Mouse (Mus musculus) T-helper 17 cell (primary cell): ENCODE data around the gene Cnst.

Experiments
- in situ Hi-C, 2 experiments: fragments of 300-600 bp; cut with MboI, MseI; formaldehyde crosslinking; loops; 1 replicate in 1 of 2; 2 replicates in 1 of 2; pipeline ENCODE4 v1.15.1; 2025; ENCODE audit warnings: high pct_unique_total_duplicates in 2 of 2

Gene Cnst

GRCm38 (mm10) chr1:179553197-179553948 is 7.2 kb downstream of the Cnst start:
- in situ Hi-C loops: no loop called here

GRCm38 (mm10) chr1:179553949-179554347 is 7.8 kb downstream of the Cnst start:
- in situ Hi-C loops: no loop called here

GRCm38 (mm10) chr1:179556921-179557320 is 10.8 kb downstream of the Cnst start:
- in situ Hi-C loops: no loop called here

- in situ Hi-C loops: no loop called here
These were observed 13.4 kb downstream of the Cnst start for GRCm38 (mm10) chr1:179559446-179560194.

- in situ Hi-C loops: no loop called here
These were observed 14.8 kb downstream of the Cnst start for GRCm38 (mm10) chr1:179560845-179561430.

GRCm38 (mm10) chr1:179563211-179563610 is 17.0 kb downstream of the Cnst start:
- in situ Hi-C loops: no loop called here

GRCm38 (mm10) chr1:179563926-179564325 is 17.8 kb downstream of the Cnst start:
- in situ Hi-C loops: no loop called here

- in situ Hi-C loops: no loop called here
These were observed 21.4 kb downstream of the Cnst start for GRCm38 (mm10) chr1:179567558-179567957.

- in situ Hi-C loops: no loop called here
These were observed 22.7 kb downstream of the Cnst start for GRCm38 (mm10) chr1:179568690-179569398.

- in situ Hi-C loops: no loop called here
These were observed 24.3 kb downstream of the Cnst start for GRCm38 (mm10) chr1:179570482-179570881.

- in situ Hi-C loops: no loop called here
These were observed 25.5 kb downstream of the Cnst start for GRCm38 (mm10) chr1:179571686-179572085.

GRCm38 (mm10) chr1:179573650-179574206 is 27.6 kb downstream of the Cnst start:
- in situ Hi-C loops: no loop called here

GRCm38 (mm10) chr1:179578625-179579024 is 32.5 kb downstream of the Cnst start:
- in situ Hi-C loops: no loop called here

- in situ Hi-C loops: no loop called here
These were observed 34.0 kb downstream of the Cnst start for GRCm38 (mm10) chr1:179580200-179580599.

GRCm38 (mm10) chr1:179581422-179581821 is 35.3 kb downstream of the Cnst start:
- in situ Hi-C loops: no loop called here

- in situ Hi-C loops: no loop called here
These were observed 35.9 kb downstream of the Cnst start for GRCm38 (mm10) chr1:179582021-179582433.

GRCm38 (mm10) chr1:179583090-179583489 is 36.9 kb downstream of the Cnst start:
- in situ Hi-C loops: no loop called here

GRCm38 (mm10) chr1:179584220-179584619 is 38.0 kb downstream of the Cnst start:
- in situ Hi-C loops: no loop called here

GRCm38 (mm10) chr1:179585646-179586045 is 39.5 kb downstream of the Cnst start:
- in situ Hi-C loops: no loop called here

GRCm38 (mm10) chr1:179586430-179587095 is 40.4 kb downstream of the Cnst start:
- in situ Hi-C loops: no loop called here

GRCm38 (mm10) chr1:179588230-179588629 is 42.1 kb downstream of the Cnst start:
- in situ Hi-C loops: no loop called here
